Mouse (Mus musculus) granulocyte monocyte progenitor cell, adult 5-6 weeks (primary cell): ENCODE results near the gene Cog2. TPM values are rescaled to one million over a fixed set of nuclear protein-coding genes. Genes with fewer than 3 reads are reported as not detected.

Source experiments
- ATAC-seq: replicated peaks from 2 replicates; pipeline ENCODE4 v1.8.0; 2016; ENCODE audit warnings: mild to moderate bottlenecking, moderate TSS enrichment, inconsistent platforms; ENCODE audit not compliant: poor library complexity, severe bottlenecking
- total RNA-seq, 2 experiments: library from RNA; stranded (forward) in 1 of 2; stranded (reverse) in 1 of 2; fragments of 200-712, 200-1000 nt in 1 of 2; fragments of >200 nt in 1 of 2; fragmentation: Nextera tagmentation in 1 of 2; gene quantifications; 2 replicates each; pipeline ENCODE4 v1.2.3; 2014 to 2017

Cog2 gene
- total RNA-seq, 2 experiments from 2014 or later: 22.5 TPM

DNA sequence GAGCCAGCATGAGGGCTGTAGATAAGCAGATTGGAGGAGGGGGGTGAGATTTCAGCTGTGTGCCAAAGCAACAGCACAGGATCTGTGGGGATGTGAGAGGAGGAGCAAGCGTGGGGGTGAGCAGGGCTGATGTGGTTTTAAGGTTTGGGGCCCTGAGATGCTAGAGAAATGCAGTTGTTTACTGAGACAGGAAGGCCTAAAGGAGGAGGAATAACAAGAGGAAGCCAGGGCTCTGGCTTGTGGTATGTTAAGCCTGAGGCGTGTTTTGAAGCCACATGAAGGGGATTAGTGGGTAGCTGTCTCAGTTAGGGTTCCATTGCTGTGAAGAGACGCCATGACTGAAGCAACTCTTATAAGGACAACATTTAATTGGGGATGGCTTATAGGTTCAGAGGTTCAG is 11.4 kb upstream of the Cog2 start:
- ATAC-seq: no peak

DNA sequence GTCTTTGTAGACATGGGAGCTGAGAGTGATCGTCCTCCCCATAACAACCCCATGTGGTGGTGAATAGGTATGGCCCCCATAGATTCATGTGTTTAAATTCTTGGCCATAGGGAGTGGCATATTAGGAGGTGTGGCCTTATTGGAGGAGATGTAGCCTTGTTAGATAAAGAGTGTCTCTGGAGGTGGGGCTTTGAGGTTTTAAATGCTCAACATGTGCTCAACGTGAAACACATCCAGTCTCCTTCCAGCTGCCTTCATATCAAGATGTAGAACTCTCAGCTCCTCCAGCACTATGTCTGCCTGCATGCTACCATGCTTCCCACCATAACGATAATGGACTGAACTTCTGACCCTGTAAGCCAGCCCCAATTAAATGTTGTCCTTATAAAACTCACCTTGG is 4.5 kb upstream of the Cog2 start:
- ATAC-seq: no peak

- ATAC-seq: no peak
Measured at GRCm38 (mm10) chr8:124516525-124516924, 4.0 kb upstream of the Cog2 start.

GRCm38 (mm10) chr8:124517142-124517541 is 3.4 kb upstream of the Cog2 start:
- 0 out of 2 replicates have a peak, but pooled peaks have one; percentile 6 for ATAC-seq

DNA sequence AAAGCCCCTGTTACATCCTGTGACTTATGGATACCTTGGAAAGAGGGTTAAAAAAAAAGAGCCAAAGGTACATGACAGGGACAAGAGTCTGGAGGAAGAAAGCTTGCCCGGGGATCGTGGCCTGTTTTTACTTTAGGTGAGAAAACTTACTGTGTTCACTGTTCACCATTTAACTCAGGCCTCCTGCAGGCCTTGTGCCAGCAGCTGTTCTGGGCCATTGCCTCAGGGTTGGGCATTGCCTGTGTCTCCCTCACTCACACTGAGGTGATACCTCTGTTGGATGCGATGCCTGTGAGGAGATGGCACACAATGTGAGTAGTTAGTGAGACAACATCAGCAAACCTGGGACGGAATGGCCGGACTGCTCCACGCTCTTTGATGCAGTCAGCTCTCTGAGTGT is 1.4 kb downstream of the Cog2 start:
- ATAC-seq: no peak

DNA sequence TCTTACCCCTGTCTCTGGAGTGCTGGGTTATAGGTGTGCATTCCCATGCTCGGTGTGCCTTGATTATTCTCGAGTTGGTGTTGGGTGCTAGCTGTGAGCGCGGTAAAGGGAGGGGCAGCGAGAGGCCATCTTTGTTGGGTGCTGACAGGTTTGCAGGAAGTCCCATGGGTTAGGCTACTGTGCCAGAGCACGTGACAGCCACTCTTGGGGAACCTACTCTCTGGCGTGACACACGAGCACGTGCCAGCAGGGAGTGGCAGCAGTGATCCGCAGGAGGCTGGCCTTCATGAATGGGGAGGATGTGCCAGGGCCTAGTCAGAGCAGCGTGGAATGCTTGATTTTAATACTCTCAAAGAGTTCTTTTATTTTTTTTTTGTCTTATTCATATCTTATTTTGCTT is 5.7 kb downstream of the Cog2 start:
- ATAC-seq: no peak

- ATAC-seq: no peak
Measured at GRCm38 (mm10) chr8:124530076-124530475, 9.5 kb downstream of the Cog2 start.

- ATAC-seq: no peak
Measured at GRCm38 (mm10) chr8:124530556-124530955, 10.0 kb downstream of the Cog2 start.

- no peak for ATAC-seq
Measured at GRCm38 (mm10) chr8:124530996-124531395, 10.4 kb downstream of the Cog2 start.

DNA sequence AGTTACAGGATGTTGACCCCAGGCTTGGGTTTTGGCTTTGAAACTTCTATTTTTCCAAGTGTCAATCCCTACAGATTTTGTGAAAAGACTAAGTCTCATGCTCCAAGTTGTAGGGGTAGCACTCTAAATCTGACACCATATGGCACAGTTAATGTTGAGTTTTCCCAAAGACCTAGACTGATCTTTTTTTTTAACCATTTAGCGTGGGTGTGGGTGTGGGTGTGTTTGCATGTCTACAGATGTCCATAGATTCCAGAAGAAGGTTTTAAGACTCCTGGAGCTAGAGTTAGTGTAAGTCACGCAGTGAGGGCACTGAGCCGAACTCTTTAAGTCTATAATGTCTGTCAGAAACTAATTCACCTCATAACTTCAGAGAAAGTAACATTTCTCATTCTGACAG is 12.1 kb downstream of the Cog2 start:
- no peak for ATAC-seq

- no peak for ATAC-seq
Measured at GRCm38 (mm10) chr8:124535451-124535850, 14.9 kb downstream of the Cog2 start.

DNA sequence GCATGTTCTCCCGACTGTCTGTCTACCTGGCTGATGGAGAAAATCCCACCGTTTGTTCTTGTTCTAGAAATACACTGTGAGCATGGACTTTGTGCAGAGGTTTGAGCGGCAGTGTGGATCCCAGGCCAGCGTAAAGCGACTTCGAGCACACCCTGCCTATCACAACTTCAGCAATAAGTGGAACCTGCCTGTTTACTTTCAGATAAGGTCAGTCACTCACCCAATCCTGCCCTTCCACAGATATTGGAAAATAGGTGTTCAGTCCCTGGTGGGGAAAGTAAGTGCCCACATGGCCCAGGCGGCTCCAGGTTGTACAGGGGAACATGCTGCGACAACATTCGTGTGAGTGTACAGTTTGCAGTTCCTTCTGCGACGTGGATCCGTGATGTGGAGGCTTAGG is 20.3 kb downstream of the Cog2 start:
- no peak for ATAC-seq

DNA sequence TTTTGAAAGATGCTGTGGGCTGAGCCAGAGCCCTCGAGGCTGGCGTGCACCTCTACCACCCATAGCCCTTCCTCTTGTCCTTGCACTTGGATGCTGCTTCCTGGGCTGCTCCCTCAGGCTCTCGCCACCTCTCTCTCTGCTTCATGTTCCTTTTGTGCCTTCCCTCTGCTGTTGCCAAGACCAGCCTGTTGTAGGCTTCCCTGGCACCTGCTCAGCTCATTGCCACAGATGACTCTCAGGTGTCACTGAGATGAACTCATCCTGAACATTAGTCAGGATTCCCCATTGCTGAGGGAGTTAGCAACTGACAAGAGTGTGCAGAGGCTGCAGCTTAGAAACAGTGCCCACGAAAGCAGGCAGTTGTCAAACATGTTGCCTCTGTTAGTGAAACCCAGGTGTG is 21.4 kb downstream of the Cog2 start:
- ATAC-seq: no peak

DNA sequence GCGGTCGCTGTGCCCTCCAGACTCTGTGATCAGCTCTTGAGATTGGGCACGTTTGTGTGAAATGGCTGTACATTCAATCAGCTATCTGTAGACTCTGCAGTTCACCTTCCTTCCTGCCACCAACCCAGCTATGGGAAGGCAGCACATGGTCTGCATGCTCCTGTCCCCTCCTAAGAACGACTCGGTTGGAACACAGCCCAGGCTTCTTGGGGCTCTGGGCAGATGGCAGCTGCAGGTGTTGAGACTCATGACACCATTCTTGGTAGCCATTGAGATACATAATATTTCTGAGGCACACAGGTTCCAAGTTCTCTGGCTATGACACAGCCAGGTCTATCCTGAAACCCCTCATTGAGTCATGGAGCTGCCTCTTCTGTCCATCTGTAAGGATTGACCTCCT is 22.7 kb downstream of the Cog2 start:
- ATAC-seq: no peak

- ATAC-seq: no peak
Measured at GRCm38 (mm10) chr8:124546371-124546770, 25.8 kb downstream of the Cog2 start.

- no peak for ATAC-seq
Measured at GRCm38 (mm10) chr8:124546815-124547214, 26.2 kb downstream of the Cog2 start.

DNA sequence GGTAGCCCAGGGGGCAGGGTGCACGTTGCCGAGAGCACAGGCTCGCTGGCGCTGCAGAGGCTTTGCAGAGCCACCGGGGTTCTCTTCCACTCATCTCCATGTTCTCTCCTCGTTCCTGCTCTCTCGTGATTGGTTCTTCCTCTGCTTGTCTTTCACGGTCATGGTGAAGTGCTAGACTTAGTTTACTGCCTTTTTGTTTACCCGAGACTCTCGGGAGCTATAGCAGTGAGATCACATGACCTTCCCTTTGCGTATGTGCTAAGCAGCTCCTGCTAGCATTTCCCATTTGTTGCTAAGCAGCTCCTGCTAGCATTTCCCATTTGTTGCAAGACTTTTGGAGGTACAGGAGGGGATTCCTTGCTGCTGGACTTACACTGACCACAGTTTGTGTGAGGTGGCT is 26.7 kb downstream of the Cog2 start:
- ATAC-seq: no peak

- ATAC-seq: no peak
Measured at GRCm38 (mm10) chr8:124548187-124548586, 27.6 kb downstream of the Cog2 start.

DNA sequence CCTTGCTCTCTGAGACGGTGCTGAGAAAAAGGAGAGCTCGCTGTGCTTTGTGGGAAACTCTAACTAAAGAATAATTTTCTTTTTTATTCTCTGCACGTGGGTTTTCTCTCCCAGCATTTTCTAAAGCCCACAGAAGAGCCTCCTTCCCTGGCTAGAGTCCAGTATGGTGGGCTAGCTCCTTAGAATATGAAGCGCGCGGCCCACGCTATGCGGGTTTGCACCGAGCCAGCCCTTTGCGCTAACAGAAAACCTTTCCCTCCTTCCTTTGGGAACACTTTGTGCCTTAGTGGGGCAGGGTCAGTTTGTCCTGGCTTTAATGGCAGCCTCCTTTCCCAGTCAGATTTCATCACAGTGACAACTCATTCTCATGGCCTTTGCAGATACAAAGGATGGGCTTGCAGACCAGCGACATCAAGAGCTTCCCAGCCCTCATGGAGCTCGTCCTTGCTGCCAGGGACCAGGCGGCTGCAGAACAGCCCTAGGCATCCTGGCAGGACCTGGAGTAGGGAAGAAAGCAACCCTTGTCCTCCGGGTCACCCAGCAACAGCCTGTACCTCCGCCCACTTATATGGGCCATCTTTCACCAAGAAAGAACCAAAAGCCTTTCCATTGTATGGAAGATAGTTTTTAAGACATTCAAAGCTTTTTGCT is 30.6 kb downstream of the Cog2 start:
- ATAC-seq: no peak

DNA sequence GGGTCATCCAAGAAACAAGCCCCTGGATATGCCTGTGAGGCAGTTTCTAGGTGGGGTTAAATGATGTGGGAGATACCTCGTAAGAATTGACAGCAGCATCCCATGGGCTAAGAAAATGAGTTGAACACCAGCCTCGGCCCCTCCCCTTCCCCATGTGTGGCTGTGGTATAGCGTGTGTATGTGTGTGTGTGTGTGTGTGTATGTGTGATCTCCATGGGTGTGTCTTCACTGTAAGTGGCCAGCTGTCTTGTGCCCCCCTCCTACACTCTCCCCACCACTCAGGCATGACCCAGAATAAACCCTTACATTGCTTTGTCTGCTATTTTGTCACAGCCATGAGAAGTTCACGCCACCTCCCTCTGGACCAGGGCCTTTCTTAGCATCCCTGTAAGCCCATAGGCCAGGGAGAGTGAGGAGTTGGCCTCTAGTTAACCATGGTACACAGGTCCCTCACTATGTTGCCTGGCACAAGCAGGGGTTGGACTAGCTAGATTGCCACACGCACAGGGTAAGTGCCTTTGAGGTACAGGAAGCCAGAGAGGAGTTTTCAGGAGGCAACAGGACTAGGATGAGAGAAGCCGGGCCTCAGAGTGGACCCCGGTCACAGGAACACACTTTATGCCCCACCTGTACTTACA is 34.7 kb downstream of the Cog2 start:
- no peak for ATAC-seq

- ATAC-seq: no peak
Measured at GRCm38 (mm10) chr8:124556164-124556563, 35.6 kb downstream of the Cog2 start.

GRCm38 (mm10) chr8:124556658-124557057 is 36.1 kb downstream of the Cog2 start:
- no peak for ATAC-seq
